Mouse (Mus musculus) midbrain, embryonic 11.5 days (tissue): Measurements from ENCODE around the gene Hnrnpab. TPM values are rescaled to one million over a fixed set of nuclear protein-coding genes. Genes with fewer than 3 reads are reported as not detected.
"Not testable (repeated sequence)": the region's sequence is repeated elsewhere in the genome, so short reads cannot be mapped to it uniquely, and the experiment has no call there.

Experiments
- ATAC-seq: fragments of 200-750 bp; cut with Nextera tagmentation; 2 replicates; pipeline ENCODE4 v1.8.0; 2017; ENCODE audit warnings: moderate TSS enrichment, moderate library complexity; ENCODE audit not compliant: low FRiP score
- DNase-seq: peaks from one replicate; pipeline ENCODE4 v3.0.0; 2015; ENCODE audit warnings: low spot score; ENCODE audit errors: missing footprints
- H3K27ac ChIP-seq: fragments of 300-500 bp; sonication (generic); 2 replicates; pipeline ENCODE4 v1.5.1; 2014; ENCODE audit warnings: low read depth, low read length
- H3K27me3 ChIP-seq: fragments of 300-500 bp; sonication (generic); 2 replicates; pipeline ENCODE4 v1.6.1; 2014; ENCODE audit warnings: mild to moderate bottlenecking, low read length, moderate library complexity, mixed read lengths; ENCODE audit not compliant: control insufficient read depth, insufficient read depth
- H3K36me3 ChIP-seq: fragments of 300-500 bp; sonication (generic); 2 replicates; pipeline ENCODE4 v1.6.1; 2014; ENCODE audit warnings: mild to moderate bottlenecking, low read length, moderate library complexity, mixed read lengths; ENCODE audit not compliant: control insufficient read depth, insufficient read depth
- H3K4me1 ChIP-seq: fragments of 300-500 bp; sonication (generic); 2 replicates; pipeline ENCODE4 v1.6.1; 2014; ENCODE audit warnings: low read length; ENCODE audit not compliant: control insufficient read depth, insufficient read depth
- H3K4me2 ChIP-seq: fragments of 300-500 bp; sonication (generic); 2 replicates; pipeline ENCODE4 v1.6.1; 2014; ENCODE audit warnings: mild to moderate bottlenecking, moderate library complexity
- H3K4me3 ChIP-seq: fragments of 300-500 bp; sonication (generic); 2 replicates; pipeline ENCODE4 v1.5.1; 2014; ENCODE audit warnings: low read depth, low read length
- H3K9ac ChIP-seq: fragments of 300-500 bp; sonication (generic); 2 replicates; pipeline ENCODE4 v1.6.1; 2014; ENCODE audit warnings: low read length
- H3K9me3 ChIP-seq: fragments of 300-500 bp; sonication (generic); 2 replicates; pipeline ENCODE4 v1.6.1; 2016; ENCODE audit warnings: low read length; ENCODE audit not compliant: control insufficient read depth
- WGBS: fragments of 180-500 bp; shearing (Covaris S2); extraction: QIAGEN DNeasy Blood & Tissue Kit; methylation state at CpG from one replicate; pipeline ENCODE4 v1.1.7; 2014; 5-methylcytosine and 5-hydroxymethylcytosine counted together
- polyA plus RNA-seq: library from polyadenylated mRNA; unstranded; fragments of >200 nt; fragmentation: Nextera tagmentation; extraction: Ambion mirVana; gene quantifications from 2 replicates; pipeline ENCODE4 v1.2.1, GENCODE M21; 2014

Gene Hnrnpab
- polyA plus RNA-seq, 1 experiment from 2014 or later: 844 TPM

DNA sequence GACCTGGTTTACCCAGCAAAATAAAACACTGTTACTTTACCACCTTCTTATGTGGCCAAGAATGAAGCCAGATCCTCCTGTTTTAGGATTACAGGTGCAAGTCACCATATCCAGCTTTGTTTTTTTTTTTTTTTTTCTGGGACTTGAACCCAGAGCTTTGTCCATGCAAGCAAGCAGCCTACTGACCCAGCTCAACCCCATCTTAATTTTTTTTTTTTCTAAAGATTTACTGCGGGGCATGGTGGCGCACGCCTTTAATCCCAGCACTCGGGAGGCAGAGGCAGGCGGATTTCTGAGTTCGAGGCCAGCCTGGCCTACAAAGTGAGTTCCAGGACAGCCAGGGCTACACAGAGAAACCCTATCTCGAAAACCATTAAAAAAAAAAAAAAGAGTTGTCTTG, 9.5 kb upstream of the Hnrnpab start:
- H3K27ac ChIP-seq, H3K27me3 ChIP-seq, DNase-seq, H3K9me3 ChIP-seq, H3K4me3 ChIP-seq, H3K36me3 ChIP-seq, ATAC-seq: not testable (repeated sequence)
- WGBS: 94% methylated on average over 7 of the region's 7 CpGs
- Histone ChIP-seq H3K4me1 (peaks cover 16% of the 10 kb centered on the region), H3K9ac (peak overlapping the region; percentile 63; the same call in 1 of the 2 replicates), H3K4me2 (peak overlapping the region; percentile 41; the same call in 1 of the 2 replicates)

GRCm38 (mm10) chr11:51615601-51616000, 9.0 kb upstream of the Hnrnpab start:
- Histone ChIP-seq H3K4me3 (peak overlapping the region; percentile 14; the same call in 1 of the 2 replicates), H3K27me3 (no peaks in the 10 kb centered on the region), H3K36me3 (no peaks in the 10 kb centered on the region), H3K4me1 (peaks cover 13% of the 10 kb centered on the region), H3K4me2 (peak overlapping the region; percentile 41), H3K9ac (peak overlapping the region; percentile 63), H3K27ac (no peak overlapping the region), H3K9me3 (no peaks in the 10 kb centered on the region)
- DNase-seq: peak; percentile 92
- WGBS: 3% methylated on average over 14 of the region's 14 CpGs
- ATAC-seq: no peak; the same call in 1 of the 2 replicates

- DNase-seq: no peak
- H3K36me3 ChIP-seq: no peaks in the 10 kb centered on the region
- H3K9ac ChIP-seq: peak overlapping the region; percentile 63
- H3K27me3 ChIP-seq: no peaks in the 10 kb centered on the region
- H3K4me1 ChIP-seq: peaks cover 9% of the 10 kb centered on the region
- H3K27ac ChIP-seq: no peak overlapping the region
- WGBS: 54% methylated on average over 7 of the region's 7 CpGs
- peak overlapping the region; percentile 14; the same call in 1 of the 2 replicates for H3K4me3 ChIP-seq
- H3K4me2 ChIP-seq: peak overlapping the region; percentile 41
- H3K9me3 ChIP-seq: no peaks in the 10 kb centered on the region
- ATAC-seq: no peak
Measured at GRCm38 (mm10) chr11:51615129-51615528, 8.5 kb upstream of the Hnrnpab start.

DNA sequence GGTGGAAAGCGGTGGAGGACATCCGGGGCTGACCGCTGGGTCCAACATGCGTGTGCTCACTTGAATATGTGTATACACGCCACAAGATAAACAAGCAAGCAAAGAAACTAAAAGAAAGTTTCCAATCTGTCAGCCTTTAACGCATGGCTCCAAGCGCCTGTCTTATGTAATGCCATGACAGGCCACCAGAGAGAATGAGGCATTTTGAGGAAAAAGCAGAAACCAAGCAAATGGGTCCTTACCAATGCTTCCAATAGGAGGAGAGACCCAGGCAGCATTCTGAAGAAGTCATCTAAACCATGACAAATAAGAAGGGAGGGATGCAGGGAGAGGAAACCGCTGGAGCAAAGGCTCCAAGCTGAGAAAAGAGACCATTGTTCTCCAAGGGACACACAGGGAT, 7.6 kb upstream of the Hnrnpab start:
- no peak for ATAC-seq
- DNase-seq: no peak
- no peak overlapping the region for H3K27ac ChIP-seq
- H3K9me3 ChIP-seq: no peaks in the 10 kb centered on the region
- WGBS: 82% methylated on average over 8 of the region's 8 CpGs
- H3K4me3 ChIP-seq: no peak overlapping the region
- H3K9ac ChIP-seq: no peak overlapping the region
- no peaks in the 10 kb centered on the region for H3K36me3 ChIP-seq
- H3K27me3 ChIP-seq: no peaks in the 10 kb centered on the region
- peaks cover 8% of the 10 kb centered on the region for H3K4me1 ChIP-seq
- no peak overlapping the region for H3K4me2 ChIP-seq

GRCm38 (mm10) chr11:51609940-51610339, 3.3 kb upstream of the Hnrnpab start:
- ATAC-seq, H3K27ac ChIP-seq, H3K9me3 ChIP-seq, H3K36me3 ChIP-seq, H3K27me3 ChIP-seq, H3K4me1 ChIP-seq, H3K9ac ChIP-seq, H3K4me2 ChIP-seq, H3K4me3 ChIP-seq, DNase-seq: not testable (repeated sequence)
- WGBS: 89% methylated on average over 5 of the region's 5 CpGs

- DNase-seq (no peak), ATAC-seq (no peak)
- no peak overlapping the region for H3K27ac ChIP-seq
- H3K9ac ChIP-seq: no peak overlapping the region
- 83% methylated on average over 3 of the region's 3 CpGs for WGBS
- H3K4me2 ChIP-seq: no peak overlapping the region
- no peaks in the 10 kb centered on the region for H3K9me3 ChIP-seq
- no peak overlapping the region for H3K4me3 ChIP-seq
- no peaks in the 10 kb centered on the region for H3K27me3 ChIP-seq
- peaks cover 6% of the 10 kb centered on the region for H3K36me3 ChIP-seq
- H3K4me1 ChIP-seq: peaks cover 13% of the 10 kb centered on the region
Measured at GRCm38 (mm10) chr11:51609266-51609909, 2.7 kb upstream of the Hnrnpab start.

- ATAC-seq (peak; percentile 75), DNase-seq (no peak)
- Histone ChIP-seq H3K27me3 (no peaks in the 10 kb centered on the region), H3K27ac (peak overlapping the region; percentile 80), H3K9ac (peak overlapping the region; percentile 100), H3K4me1 (peaks cover 21% of the 10 kb centered on the region), H3K4me2 (peak overlapping the region; percentile 54), H3K36me3 (peaks cover 24% of the 10 kb centered on the region), H3K9me3 (no peaks in the 10 kb centered on the region), H3K4me3 (peak overlapping the region; percentile 100)
- 10% methylated on average over 15 of the region's 15 CpGs for WGBS
Measured at GRCm38 (mm10) chr11:51607096-51607738, 570 bp upstream of the Hnrnpab start.

DNA sequence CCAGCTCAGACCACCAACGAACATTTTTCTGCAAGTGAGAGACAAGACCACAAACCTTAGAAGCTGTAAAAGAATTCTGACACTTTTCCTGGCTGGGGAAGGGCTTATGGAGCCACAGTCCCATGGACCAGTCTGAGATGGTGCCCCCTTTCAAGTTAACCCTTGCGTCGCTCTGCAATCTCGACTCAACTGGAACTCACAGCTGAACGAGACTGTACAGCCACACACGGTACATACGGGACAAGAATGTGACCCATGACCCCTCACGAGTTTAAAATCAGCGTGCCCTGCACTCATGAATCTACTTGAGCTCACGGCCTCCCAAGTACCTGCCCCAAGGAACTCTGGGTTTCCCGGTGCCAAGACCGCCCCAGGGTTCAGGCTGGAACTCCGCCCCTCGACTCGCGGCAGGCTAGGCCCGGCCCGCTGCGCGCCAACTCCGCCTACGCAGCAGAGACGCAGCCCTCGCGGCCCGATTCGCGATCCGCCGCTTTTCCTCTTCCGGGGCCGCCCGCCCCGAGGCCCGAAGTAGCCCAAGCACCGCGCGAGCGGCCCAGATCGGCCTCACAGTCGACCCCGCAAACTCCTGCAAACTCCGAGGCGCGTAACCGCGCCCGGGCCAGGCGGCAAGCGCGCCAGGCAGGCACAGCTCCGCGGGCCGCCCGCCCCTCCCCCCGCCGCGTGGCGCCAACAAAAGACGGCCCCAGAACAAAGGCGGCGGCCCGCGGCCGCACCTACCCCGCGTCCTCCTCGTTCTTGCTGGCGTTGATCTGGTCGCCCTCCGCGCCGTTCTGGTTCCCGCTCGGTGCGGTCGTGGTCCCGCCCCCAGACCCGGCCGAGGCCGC, 823 bp downstream of the Hnrnpab start:
- peaks cover 27% of the 10 kb centered on the region for H3K4me1 ChIP-seq
- DNase-seq (peak; percentile 97), ATAC-seq (peak; percentile 51)
- peak overlapping the region; percentile 94 for H3K4me2 ChIP-seq
- no peaks in the 10 kb centered on the region for H3K9me3 ChIP-seq
- no peaks in the 10 kb centered on the region for H3K27me3 ChIP-seq
- peak overlapping the region; percentile 100 for H3K9ac ChIP-seq
- H3K4me3 ChIP-seq: peak overlapping the region; percentile 100
- H3K27ac ChIP-seq: peak overlapping the region; percentile 93
- H3K36me3 ChIP-seq: peaks cover 37% of the 10 kb centered on the region
- under 1% methylated on average over 79 of the region's 81 CpGs for WGBS
